Mouse (Mus musculus) megakaryocyte-erythroid progenitor cell, adult 5-6 weeks (primary cell): ENCODE data around the gene Sema5a. TPM values are rescaled to one million over a fixed set of nuclear protein-coding genes. Genes with fewer than 3 reads are reported as not detected.

Experiments
- ATAC-seq: replicated peaks from 2 replicates; pipeline ENCODE4 v1.8.0; 2016; ENCODE audit warnings: mild to moderate bottlenecking, inconsistent platforms; ENCODE audit not compliant: severe bottlenecking, poor library complexity, low FRiP score, low TSS enrichment
- total RNA-seq, 2 experiments: library from RNA; stranded (forward) in 1 of 2; stranded (reverse) in 1 of 2; fragments of 200-1000, 215-1000 nt in 1 of 2; fragments of >200 nt in 1 of 2; fragmentation: Nextera tagmentation in 1 of 2; gene quantifications; 2 replicates each; pipeline ENCODE4 v1.2.3; 2014 to 2017

The Sema5a gene
- total RNA-seq, 2 experiments from 2014 or later = not detected

DNA sequence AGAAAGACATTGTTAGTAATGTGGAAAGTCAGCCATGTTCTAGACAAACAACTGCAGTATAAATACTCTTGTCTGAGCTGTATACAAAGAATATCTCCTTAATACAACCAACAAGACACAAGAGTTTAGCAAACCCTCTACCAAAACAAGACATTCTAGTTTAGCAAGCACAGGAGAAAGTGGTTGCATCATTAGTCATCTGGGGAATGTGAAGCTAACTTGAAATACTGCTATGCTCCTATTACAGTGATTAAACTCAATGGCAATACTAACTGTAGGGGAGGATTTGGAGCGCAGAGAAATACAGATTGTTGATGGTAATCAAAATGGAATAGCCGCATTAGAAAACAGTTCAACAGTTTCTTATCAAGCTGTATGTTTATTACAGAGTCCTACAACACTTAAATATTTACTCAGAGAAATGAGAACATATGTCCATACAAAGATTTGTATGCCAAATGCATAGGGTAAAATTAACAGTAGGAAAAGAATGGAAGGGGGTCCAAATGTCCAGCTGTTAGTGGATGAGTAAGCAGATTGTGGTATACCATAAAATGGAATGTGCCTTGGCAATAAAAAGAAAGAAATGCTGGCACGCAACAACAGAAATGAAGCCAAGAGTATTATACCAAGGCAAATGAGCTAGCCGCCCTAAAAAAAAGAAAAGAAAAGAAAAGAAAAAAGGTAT lies 472.8 kb downstream of the Sema5a start:
- ATAC-seq = no peak

- 0 out of 2 replicates have a peak, but pooled peaks have one; percentile 57 for ATAC-seq
These were observed 473.8 kb downstream of the Sema5a start for GRCm38 (mm10) chr15:32718293-32718963.

- ATAC-seq = no peak
These were observed 474.3 kb downstream of the Sema5a start for GRCm38 (mm10) chr15:32718964-32719311.

- ATAC-seq = no peak
These were observed 486.2 kb downstream of the Sema5a start for GRCm38 (mm10) chr15:32730839-32731238.

Other genes with a start within 250 kb of the Sema5a start
- gene Tas2r119, start 67.5 kb upstream of the Sema5a start, total RNA-seq (2014; fragmentation: Nextera tagmentation) = not detected in 2 replicates
- gene Tas2r119, start 67.5 kb upstream of the Sema5a start, total RNA-seq (2017) = not detected in 2 replicates